Mouse (Mus musculus): ENCODE results near the gene Tldc2.

DNA sequence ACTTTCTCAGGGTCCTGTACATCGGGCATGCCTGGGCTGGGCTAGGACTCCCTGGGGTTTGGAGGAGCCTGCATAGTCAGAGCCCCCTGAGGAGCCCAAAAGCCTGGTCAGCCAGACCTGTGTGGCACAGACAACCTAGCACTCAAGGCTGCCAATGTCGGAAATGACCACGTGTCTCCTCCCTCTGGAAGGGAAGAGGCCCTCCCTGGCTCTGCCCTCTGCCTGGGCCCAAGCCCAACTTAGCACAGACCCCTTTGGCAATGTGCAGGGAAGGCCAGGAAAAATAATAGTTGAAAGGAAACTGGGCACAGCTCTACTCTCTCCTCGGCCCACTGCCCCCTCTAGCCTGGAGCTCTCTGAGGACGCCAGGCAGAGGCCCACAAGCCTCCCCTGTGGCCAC lies 32.0 kb upstream of the Tldc2 start:
- TF ChIP-seq POLR2A (IDR thresholded peaks at IDR 0.05; ENCODE audit: low read depth, low read length): no peak
- TF ChIP-seq CTCF (conservative IDR thresholded peaks at IDR 0.05 in 1 of 2, IDR thresholded peaks at IDR 0.05 in 1 of 2; ENCODE audit: low read depth in 2 of 2, low read length in 2 of 2): no peak
- no peak for TF ChIP-seq ZKSCAN1 (IDR thresholded peaks at IDR 0.05; ENCODE audit: borderline replicate concordance, low read depth, low read length)
- TF ChIP-seq SMC3 (IDR thresholded peaks at IDR 0.05; ENCODE audit: low read depth, low read length): no peak
- no peak for TF ChIP-seq POLR2AphosphoS2 (IDR thresholded peaks at IDR 0.05; ENCODE audit: low read depth, low read length)
- no peak for TF ChIP-seq MAZ (IDR thresholded peaks at IDR 0.05; ENCODE audit: low read depth, low read length)
- no peak for TF ChIP-seq NELFE (IDR thresholded peaks at IDR 0.05; ENCODE audit: low read depth, low read length)

Measured in CH12.LX (cell line).